Mouse (Mus musculus) megakaryocyte, adult 5-6 weeks (primary cell): ENCODE measurements at regions not wholly inside any gene's neighbourhood (a gene's known extent, or its start where the extent isn't known, plus 50 kb on each side); places are given as distances from the start of the nearest gene placed in this dataset.

Experiments
- ATAC-seq: 2 replicates; pipeline ENCODE4 v1.8.0; 2016; ENCODE audit warnings: mild to moderate bottlenecking, inconsistent platforms; ENCODE audit not compliant: poor library complexity, severe bottlenecking

DNA sequence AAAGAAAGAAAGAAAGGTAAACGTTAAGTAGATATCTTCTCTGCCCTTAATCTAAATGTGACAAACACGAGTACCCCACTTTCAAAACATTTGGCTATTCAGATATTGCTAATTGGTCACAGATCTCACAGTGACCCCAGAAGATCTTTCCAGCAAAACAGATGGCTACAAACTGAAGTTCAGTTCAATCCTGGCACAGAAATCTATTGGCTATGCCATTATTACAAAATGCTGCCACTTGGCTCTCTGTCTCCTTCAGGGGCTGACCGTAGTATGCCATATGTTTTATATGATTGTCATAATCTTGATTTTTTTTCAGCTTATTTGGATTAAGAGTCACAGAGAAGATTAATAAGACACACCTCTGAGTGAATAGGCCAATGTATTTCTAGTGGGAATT, 873.2 kb downstream of the Slc22a22 start:
- no peak for ATAC-seq

DNA sequence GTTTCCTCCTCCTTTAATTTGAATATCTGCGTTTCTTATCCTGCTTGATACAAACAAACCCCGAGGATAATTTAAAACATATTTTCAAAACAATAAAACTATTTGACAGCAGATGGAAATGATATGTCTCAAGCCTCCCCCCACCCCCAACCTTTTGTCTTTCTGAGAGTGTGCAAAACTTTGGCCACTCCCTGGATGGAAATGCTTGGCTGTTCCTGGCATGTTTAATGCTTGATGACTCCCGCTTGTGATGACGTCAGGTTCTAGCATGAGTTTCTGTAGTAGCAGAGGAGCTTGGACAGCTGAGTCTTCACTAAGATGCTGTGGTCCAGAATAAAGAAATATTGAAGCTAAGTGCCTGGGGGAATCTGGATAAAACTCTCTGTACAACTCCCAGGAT, 884.8 kb downstream of the Slc22a22 start:
- no peak for ATAC-seq

DNA sequence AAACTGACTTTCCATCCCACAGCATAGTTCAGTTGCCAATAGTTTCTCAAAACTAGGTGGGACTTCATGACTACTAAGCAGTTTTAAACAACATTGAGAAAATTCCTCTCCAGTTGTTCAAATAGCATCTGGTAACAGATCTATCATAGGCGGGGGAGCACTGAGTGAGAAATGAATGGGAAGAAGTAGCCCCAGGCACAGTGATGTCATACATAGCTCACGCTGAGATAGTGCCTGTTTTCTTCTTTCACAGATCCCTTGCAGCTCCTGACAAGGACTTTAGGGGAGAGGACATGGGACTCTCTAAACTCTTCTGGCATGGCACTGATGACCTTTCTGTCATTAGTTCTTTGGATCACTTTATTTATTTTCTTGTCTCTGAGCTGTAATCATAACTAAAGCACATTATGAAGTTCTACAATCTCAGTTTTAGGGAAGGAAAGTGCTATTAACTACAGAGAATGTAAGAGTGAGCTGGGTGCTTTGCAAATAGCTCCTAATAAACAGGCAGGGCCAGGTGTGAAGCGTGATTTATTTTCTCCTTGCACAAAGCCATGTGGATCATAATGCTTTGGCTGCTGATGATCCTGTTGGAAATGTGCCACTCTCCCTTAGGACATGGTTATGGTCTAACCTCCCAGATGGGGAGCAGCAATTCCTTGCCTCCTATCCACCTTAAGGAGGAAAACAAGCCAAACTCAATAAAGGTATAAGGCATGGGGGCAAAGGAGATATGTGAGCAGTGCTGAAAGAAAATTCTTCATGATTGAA, 896.5 kb downstream of the Slc22a22 start:
- ATAC-seq: no peak

GRCm38 (mm10) chr15:56563192-56563591, 914.2 kb downstream of the Slc22a22 start:
- no peak for ATAC-seq

DNA sequence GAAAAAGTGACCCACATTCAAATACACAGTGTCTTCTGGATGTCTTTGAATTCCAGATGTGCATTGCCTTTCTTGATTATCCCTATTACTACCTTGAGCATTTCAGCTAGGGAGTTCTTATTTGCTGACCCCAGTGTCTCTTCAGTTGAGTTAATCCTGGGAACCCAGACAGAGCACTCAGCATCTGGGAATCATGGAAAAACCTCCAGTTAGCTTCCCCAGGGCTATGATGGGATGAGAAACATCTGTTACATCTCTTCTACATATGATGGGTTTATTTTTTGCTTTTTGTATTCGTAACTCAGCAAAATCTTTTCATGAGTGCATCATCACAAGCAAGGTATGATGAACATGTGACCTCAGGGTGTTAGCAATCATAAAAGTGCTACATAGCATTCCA, 914.6 kb downstream of the Slc22a22 start:
- ATAC-seq: no peak

DNA sequence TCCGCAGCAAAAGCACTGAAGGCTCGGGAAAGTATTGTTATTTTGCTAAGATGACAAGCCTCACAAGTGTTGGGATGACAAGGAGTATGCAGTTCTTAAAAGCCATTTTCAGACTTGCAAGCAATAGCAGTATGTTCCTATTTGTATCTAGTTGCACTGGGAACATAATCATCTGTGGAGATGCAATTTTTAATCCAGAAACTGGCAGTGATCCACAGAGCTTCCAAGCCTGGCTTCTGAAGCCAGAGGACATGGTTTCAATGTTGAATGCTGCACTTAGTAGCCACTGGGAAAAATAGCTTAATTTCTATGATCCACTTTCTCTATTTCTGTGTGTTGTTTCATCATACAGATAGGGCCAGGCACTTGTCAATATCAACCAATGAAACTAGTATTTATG, 915.3 kb downstream of the Slc22a22 start:
- no peak for ATAC-seq

- no peak for ATAC-seq
These were observed 923.0 kb downstream of the Slc22a22 start for GRCm38 (mm10) chr15:56554386-56554785.

DNA sequence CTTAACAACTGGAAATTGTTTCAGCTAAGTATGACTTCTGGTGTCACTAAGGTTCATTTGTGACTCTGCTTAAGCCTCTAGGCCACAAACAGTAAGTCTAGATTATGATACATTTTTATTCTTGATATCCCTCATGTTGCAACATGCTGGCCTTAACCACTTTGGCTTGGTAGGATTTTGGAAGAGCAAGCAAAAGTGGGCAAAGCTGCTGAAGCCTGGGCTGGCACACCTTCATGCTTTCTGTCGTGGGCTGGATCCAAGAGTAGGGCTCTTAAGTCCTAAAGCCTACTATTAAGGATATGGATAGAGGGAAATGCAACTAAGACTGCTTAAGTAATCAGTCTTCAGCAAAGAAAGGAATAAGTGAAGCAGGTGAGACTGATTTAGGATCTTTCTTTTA, 923.6 kb downstream of the Slc22a22 start:
- ATAC-seq: no peak

GRCm38 (mm10) chr15:56531529-56531928, 945.9 kb downstream of the Slc22a22 start:
- no peak for ATAC-seq

DNA sequence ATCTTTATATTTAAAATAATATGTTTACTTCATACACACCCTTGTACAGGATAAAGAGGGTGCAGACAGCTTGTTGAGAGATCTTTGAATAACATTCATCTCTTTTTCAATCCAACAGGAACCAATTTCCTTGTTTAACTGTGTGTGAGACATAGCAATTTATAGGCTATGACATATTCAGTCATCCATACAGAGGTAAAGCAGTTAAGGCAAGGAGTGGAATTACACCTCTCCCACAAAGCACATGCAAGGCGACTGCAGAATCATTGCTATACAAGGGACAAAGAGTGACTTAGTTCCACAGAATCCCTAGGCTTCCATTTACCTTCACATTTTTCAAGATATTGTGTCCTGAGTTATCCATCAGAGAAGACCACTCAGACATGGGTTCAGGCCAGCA, 959.0 kb downstream of the Slc22a22 start:
- no peak for ATAC-seq

GRCm38 (mm10) chr15:56516095-56516494, 961.3 kb downstream of the Slc22a22 start:
- ATAC-seq: no peak

- ATAC-seq: no peak
These were observed 978.7 kb downstream of the Slc22a22 start for GRCm38 (mm10) chr15:56498774-56499173.

DNA sequence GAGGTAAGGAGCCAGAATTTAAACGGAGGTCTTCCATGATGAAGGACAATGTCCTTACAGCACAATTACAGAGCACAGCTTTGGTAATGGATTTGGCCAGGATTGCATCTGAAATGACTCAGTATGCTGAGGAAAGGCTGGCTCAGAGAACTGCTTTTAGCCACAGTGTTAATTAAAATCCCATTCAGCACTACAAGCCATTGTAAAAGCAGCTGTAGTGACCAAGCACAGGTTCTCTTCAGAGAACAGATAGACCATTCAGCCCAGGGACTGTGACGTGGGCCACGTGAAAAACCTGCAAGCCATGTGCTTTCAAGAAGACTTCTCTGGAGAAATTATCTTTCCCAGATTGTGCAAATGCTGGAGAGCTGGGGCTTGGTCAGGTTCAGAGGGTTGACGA, 979.7 kb downstream of the Slc22a22 start:
- no peak for ATAC-seq

DNA sequence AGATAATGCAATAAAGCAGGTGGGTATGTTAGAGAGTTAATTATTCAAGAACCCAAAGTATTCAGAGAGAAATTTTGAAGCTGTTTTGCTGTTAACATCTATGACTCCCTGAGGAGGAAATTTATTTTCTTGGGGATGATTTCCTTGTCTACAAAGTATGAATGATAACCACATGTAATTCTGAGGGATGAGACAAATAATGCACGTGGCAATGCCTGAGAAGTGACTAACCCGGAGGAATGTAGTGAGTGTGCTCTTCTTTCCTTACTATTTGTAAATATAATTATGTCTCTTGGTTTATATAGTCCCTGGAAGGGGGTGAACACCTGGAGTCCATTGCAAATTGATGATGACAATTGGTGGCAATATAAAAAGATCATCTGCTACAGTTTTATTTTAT, 981.1 kb downstream of the Slc22a22 start:
- no peak for ATAC-seq

- no peak for ATAC-seq
These were observed 991.5 kb downstream of the Slc22a22 start for GRCm38 (mm10) chr15:56485931-56486330.

GRCm38 (mm10) chr15:56484693-56485092, 992.7 kb downstream of the Slc22a22 start:
- ATAC-seq: no peak

DNA sequence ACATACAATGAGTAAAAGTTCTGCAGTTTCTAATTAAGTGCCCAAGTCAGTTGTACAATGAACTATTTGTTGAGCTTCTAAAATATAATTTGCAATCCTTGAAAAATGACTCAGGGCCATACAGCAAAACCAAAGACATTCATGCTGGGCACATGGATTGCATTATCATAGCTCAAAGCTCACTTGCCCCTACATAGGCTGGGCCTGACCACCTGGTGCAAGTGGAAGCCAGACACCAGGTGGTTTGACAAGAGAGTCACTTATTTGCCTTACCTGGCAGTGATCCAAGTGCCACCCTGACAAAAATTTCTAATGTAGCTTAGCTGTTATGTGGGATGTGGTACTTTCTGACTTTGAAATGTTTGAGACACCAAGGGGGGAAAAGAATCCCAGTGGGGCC, 997.7 kb downstream of the Slc22a22 start:
- ATAC-seq: no peak

DNA sequence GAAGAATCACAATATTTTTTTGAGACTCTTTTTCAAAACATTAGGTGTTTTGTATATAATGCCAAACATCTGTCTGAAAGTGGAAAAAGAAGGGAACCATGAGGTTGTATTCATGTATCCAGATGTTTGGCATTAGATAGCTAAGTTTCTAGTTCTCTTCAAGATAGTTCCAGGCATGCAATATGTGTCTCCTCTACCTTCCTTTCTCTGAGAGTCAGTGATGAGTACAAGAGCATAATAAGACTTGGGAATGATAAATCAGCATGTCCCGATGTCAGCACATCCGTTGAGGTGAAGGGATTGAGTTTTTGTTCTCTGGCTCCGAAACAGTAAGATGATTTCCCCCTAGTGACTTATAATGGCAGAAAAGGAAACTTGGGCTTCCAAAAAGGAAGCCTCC, 998.4 kb downstream of the Slc22a22 start:
- ATAC-seq: no peak

GRCm38 (mm10) chr15:56473679-56474078, 1003.7 kb downstream of the Slc22a22 start:
- no peak for ATAC-seq

GRCm38 (mm10) chr15:56451881-56452280, 1025.5 kb downstream of the Slc22a22 start:
- no peak for ATAC-seq

GRCm38 (mm10) chr15:56448015-56448645, 1029.3 kb downstream of the Slc22a22 start:
- ATAC-seq: no peak

DNA sequence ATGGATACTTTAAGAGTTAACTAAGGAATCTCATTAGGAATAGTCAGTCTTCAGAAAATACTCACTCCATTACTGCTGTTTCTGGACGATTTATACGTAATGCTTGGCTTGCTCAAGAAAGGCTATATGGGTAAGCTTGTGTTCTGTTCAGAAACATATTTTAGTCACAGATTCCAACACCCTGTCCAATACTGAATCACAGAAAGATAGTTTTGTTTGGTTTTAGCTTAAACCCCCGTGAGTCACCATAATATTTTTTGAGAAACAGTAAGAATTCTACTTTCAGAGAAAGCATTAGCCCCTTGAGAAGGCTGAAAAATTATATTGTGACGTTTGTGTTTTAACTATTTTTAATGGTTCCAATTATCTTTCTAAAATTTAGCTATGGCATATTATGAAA, 1037.3 kb downstream of the Slc22a22 start:
- no peak for ATAC-seq

DNA sequence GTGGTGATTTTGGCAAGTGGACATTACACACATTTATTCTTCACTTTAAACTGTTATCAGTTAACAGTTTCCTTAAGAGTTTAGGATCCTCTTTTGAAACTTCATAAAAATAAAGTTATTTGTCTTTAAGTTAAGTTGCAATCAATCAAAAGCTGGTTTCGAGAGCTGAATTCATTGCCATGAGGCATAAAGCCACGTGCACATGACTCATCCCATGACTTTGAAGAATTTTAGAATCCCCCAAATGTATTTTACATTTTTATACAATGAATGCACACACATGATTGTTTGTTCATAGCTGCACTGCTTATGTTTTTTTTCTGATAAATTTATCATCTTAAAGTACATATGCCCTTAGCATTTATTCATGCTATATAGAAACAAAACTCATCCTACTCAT, 1039.1 kb downstream of the Slc22a22 start:
- no peak for ATAC-seq
